Mouse (Mus musculus) heart, embryonic 14.5 days (tissue): ENCODE results near the gene Sec16b. TPM values are rescaled to one million over a fixed set of nuclear protein-coding genes. Genes with fewer than 3 reads are reported as not detected.

ENCODE experiments used
- ATAC-seq: fragments of 200-750 bp; cut with Nextera tagmentation; 2 replicates; pipeline ENCODE4 v1.8.0; 2017; ENCODE audit warnings: low read depth, moderate TSS enrichment; ENCODE audit not compliant: insufficient number of reproducible peaks, insufficient read depth, low FRiP score
- H3K27ac ChIP-seq, 2 experiments: fragments of 200-500 bp in 1 of 2; fragments of 300-500 bp in 1 of 2; sonication (generic) in 1 of 2; replicated peaks in 1 of 2; 2 replicates each; pipeline ENCODE4 v1.5.1; 2012 to 2014; ENCODE audit warnings: low read depth in 2 of 2, low read length in 2 of 2, control low read depth in 1 of 2, mild to moderate bottlenecking in 1 of 2, mixed read lengths in 1 of 2; ENCODE audit not compliant: control insufficient read depth in 1 of 2, insufficient read depth in 1 of 2
- H3K27me3 ChIP-seq: fragments of 300-500 bp; sonication (generic); 2 replicates; pipeline ENCODE4 v1.6.1; 2014; ENCODE audit warnings: mild to moderate bottlenecking, low read length, control low read depth; ENCODE audit not compliant: control insufficient read depth, insufficient read depth
- H3K36me3 ChIP-seq: fragments of 300-500 bp; sonication (generic); 2 replicates; pipeline ENCODE4 v1.6.1; 2014; ENCODE audit warnings: mild to moderate bottlenecking, control low read depth, low read length, mixed read lengths; ENCODE audit not compliant: control insufficient read depth, insufficient read depth
- H3K4me1 ChIP-seq, 2 experiments: fragments of 200-500 bp in 1 of 2; fragments of 300-500 bp in 1 of 2; sonication (generic) in 1 of 2; 2 replicates each; pipeline ENCODE4 v1.6.1; 2012 to 2014; ENCODE audit warnings: low read length in 2 of 2, control low read depth in 1 of 2, mixed read lengths in 1 of 2; ENCODE audit not compliant: control insufficient read depth in 2 of 2, insufficient read depth in 2 of 2
- H3K4me2 ChIP-seq: fragments of 300-500 bp; sonication (generic); 2 replicates; pipeline ENCODE4 v1.6.1; 2014; ENCODE audit warnings: mild to moderate bottlenecking, low read length
- H3K4me3 ChIP-seq, 2 experiments: fragments of 200-500 bp in 1 of 2; fragments of 300-500 bp in 1 of 2; sonication (generic) in 1 of 2; 2 replicates each; pipeline ENCODE4 v1.5.1; 2012 to 2014; ENCODE audit warnings: low read length in 2 of 2, mild to moderate bottlenecking in 2 of 2, control low read depth in 1 of 2, low read depth in 1 of 2, moderate library complexity in 1 of 2; ENCODE audit not compliant: control insufficient read depth in 1 of 2, insufficient read depth in 1 of 2
- H3K9ac ChIP-seq: fragments of 300-500 bp; sonication (generic); 2 replicates; pipeline ENCODE4 v1.6.1; 2014; ENCODE audit warnings: mild to moderate bottlenecking, low read length
- H3K9me3 ChIP-seq: fragments of 300-500 bp; sonication (generic); 2 replicates; pipeline ENCODE4 v1.6.1; 2016; ENCODE audit warnings: low read length, control low read depth; ENCODE audit not compliant: control insufficient read depth
- WGBS: fragments of 180-500 bp; shearing (Covaris S2); extraction: QIAGEN DNeasy Blood & Tissue Kit; methylation state at CpG from one replicate; pipeline ENCODE4 v1.1.7; 2014; 5-methylcytosine and 5-hydroxymethylcytosine counted together
- polyA plus RNA-seq: library from polyadenylated mRNA; unstranded; fragments of >200 nt; fragmentation: Nextera tagmentation; extraction: Ambion mirVana; gene quantifications from 2 replicates; pipeline ENCODE4 v1.2.1, GENCODE M21; 2014

Sec16b gene
- polyA plus RNA-seq, 1 experiment from 2014 or later: 1.2 TPM

- Histone ChIP-seq H3K4me3 (no peak overlapping the region), H3K27me3 (no peaks in the 10 kb centered on the region), H3K9ac (no peak overlapping the region), H3K9me3 (no peaks in the 10 kb centered on the region), H3K27ac (no peak overlapping the region), H3K4me1 (no peaks in the 10 kb centered on the region), H3K36me3 (no peaks in the 10 kb centered on the region), H3K4me2 (no peak overlapping the region)
- no peak for ATAC-seq
- 66% methylated on average over 2 of the region's 2 CpGs for WGBS
Observed at GRCm38 (mm10) chr1:157592039-157592438, 85.5 kb downstream of the Sec16b start.

GRCm38 (mm10) chr1:157594561-157594960, 88.0 kb downstream of the Sec16b start:
- Histone ChIP-seq H3K9me3 (no peaks in the 10 kb centered on the region), H3K36me3 (no peaks in the 10 kb centered on the region), H3K9ac (no peak overlapping the region), H3K4me1 (no peaks in the 10 kb centered on the region), H3K27ac (no peak overlapping the region), H3K4me3 (no peak overlapping the region), H3K4me2 (no peak overlapping the region), H3K27me3 (no peaks in the 10 kb centered on the region)
- WGBS: 71% methylated on average over 5 of the region's 5 CpGs
- no peak for ATAC-seq

GRCm38 (mm10) chr1:157595165-157595564, 88.6 kb downstream of the Sec16b start:
- H3K4me3 ChIP-seq: no peak overlapping the region
- no peak overlapping the region for H3K4me2 ChIP-seq
- H3K27me3 ChIP-seq: no peaks in the 10 kb centered on the region
- no peaks in the 10 kb centered on the region for H3K36me3 ChIP-seq
- 79% methylated on average over 9 of the region's 9 CpGs for WGBS
- H3K9me3 ChIP-seq: no peaks in the 10 kb centered on the region
- no peak overlapping the region for H3K9ac ChIP-seq
- no peak overlapping the region for H3K27ac ChIP-seq
- ATAC-seq: no peak
- H3K4me1 ChIP-seq: no peaks in the 10 kb centered on the region

GRCm38 (mm10) chr1:157604513-157604912, 98.0 kb downstream of the Sec16b start:
- Histone ChIP-seq H3K9me3 (no peaks in the 10 kb centered on the region), H3K36me3 (no peaks in the 10 kb centered on the region), H3K4me3 (no peak overlapping the region), H3K27me3 (no peaks in the 10 kb centered on the region), H3K9ac (no peak overlapping the region), H3K27ac (no peak overlapping the region), H3K4me1 (no peaks in the 10 kb centered on the region; a peak in 1 of 4 replicates), H3K4me2 (no peak overlapping the region)
- ATAC-seq: no peak
- WGBS: 24% methylated on average over 5 of the region's 5 CpGs

Other genes with a start within 250 kb of the Sec16b start
- 24.8 and 26.6 TPM in 2 replicates for gene Rasal2, start 94.1 kb upstream of the Sec16b start, polyA plus RNA-seq
- 37.9 and 39.2 TPM in 2 replicates for gene Cryzl2, start 48.2 kb upstream of the Sec16b start, polyA plus RNA-seq